ENCODE assay signal across 20 mouse cellular contexts in the genomic region with DNA sequence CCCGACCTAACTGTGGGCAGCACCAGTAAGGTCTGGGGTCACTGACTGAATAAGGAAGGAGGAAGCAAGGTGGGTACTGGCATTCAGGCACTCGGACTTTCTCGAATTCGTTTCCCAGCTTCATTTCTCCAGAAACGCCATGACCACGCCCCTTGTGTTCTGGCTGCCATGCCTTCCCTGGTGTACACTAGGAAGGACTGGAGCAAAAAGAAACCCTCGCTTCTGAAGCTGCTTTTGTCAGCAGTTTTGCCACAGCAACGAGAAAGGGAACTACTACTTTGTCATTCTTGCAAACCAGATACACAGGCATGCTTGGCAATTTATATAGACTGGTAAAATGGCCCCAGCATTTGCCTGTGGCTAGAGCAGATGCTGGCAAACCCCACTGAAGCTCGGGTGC.
"Had no signal": no experiment of that assay in that cellular context is flagged by ENCODE, and none has a peak within 500 bp of the region (broad histone marks: within the 10 kb centered on the region; RNA-seq: fewer than 3 reads in every experiment).

No protein-coding gene starts in this region.

- ATAC-seq: liver, postnatal 0 days; lung, postnatal 0 days; midbrain, embryonic 15.5 days had no signal

- H3K4me2 ChIP-seq: liver, embryonic 13.5 days; liver, embryonic 15.5 days; lung, embryonic 15.5 days; midbrain, embryonic 12.5 days; midbrain, embryonic 15.5 days; stomach, embryonic 15.5 days had no signal

- H3K4me1 ChIP-seq: liver, embryonic 13.5 days; liver, embryonic 15.5 days; lung, embryonic 15.5 days; midbrain, embryonic 10.5 days; midbrain, embryonic 12.5 days; midbrain, embryonic 15.5 days; stomach, embryonic 15.5 days had no signal

- DNase-seq: liver, embryonic 13.5 days; liver, postnatal 0 days; lung, adult 2 months; lung, postnatal 14 days; lung, postnatal 36 days; retina, postnatal 1 day; right cerebral cortex, adult 18-20 months; right cerebral cortex, postnatal 25 days; right cerebral cortex, postnatal 4 days; thymus, adult 2 months; thymus, postnatal 25 days; thymus, postnatal 4 days had no signal

- H3K36me3 ChIP-seq: liver, embryonic 13.5 days; liver, embryonic 15.5 days; lung, embryonic 15.5 days; midbrain, embryonic 10.5 days; midbrain, embryonic 12.5 days; midbrain, embryonic 15.5 days; stomach, embryonic 15.5 days had no signal

- H3K27ac ChIP-seq: liver, embryonic 13.5 days; liver, embryonic 15.5 days; lung, embryonic 15.5 days; midbrain, embryonic 10.5 days; midbrain, embryonic 12.5 days; midbrain, embryonic 15.5 days; stomach, embryonic 15.5 days; stomach, postnatal 0 days had no signal

- H3K27me3 ChIP-seq: liver, embryonic 13.5 days; liver, embryonic 15.5 days; lung, embryonic 15.5 days; midbrain, embryonic 12.5 days; midbrain, embryonic 15.5 days; stomach, embryonic 15.5 days had no signal

- H3K9ac ChIP-seq: liver, embryonic 13.5 days; liver, embryonic 15.5 days; liver, postnatal 0 days; lung, embryonic 15.5 days; midbrain, embryonic 12.5 days; midbrain, embryonic 15.5 days; stomach, embryonic 15.5 days had no signal

- H3K4me3 ChIP-seq: liver, embryonic 13.5 days; liver, embryonic 15.5 days; lung, embryonic 15.5 days; midbrain, embryonic 10.5 days; midbrain, embryonic 12.5 days; midbrain, embryonic 15.5 days; stomach, embryonic 15.5 days had no signal

- H3K9me3 ChIP-seq: liver, embryonic 13.5 days; liver, embryonic 15.5 days; lung, embryonic 15.5 days; midbrain, embryonic 10.5 days; midbrain, embryonic 12.5 days; midbrain, embryonic 15.5 days; stomach, embryonic 15.5 days had no signal
